Mouse (Mus musculus) induced T-regulatory cell, adult 2 months (primary cell): ENCODE results near the gene Atp5j.

Experiments
- DNase-seq: peaks from one replicate; pipeline ENCODE4 v3.0.0-alpha.2; 2012; ENCODE audit warnings: low read depth

The Atp5j gene

GRCm38 (mm10) chr16:84807874-84808273, 27.6 kb downstream of the Atp5j start:
- no peak for DNase-seq

- no peak for DNase-seq
These were observed 29.2 kb downstream of the Atp5j start for GRCm38 (mm10) chr16:84806175-84806574.

GRCm38 (mm10) chr16:84804866-84805265, 30.6 kb downstream of the Atp5j start:
- no peak for DNase-seq

- DNase-seq: no peak
These were observed 33.2 kb downstream of the Atp5j start for GRCm38 (mm10) chr16:84802217-84802616.

GRCm38 (mm10) chr16:84800038-84800437, 35.4 kb downstream of the Atp5j start:
- peak; percentile 23 for DNase-seq

GRCm38 (mm10) chr16:84796678-84797077, 38.7 kb downstream of the Atp5j start:
- DNase-seq: no peak

GRCm38 (mm10) chr16:84795337-84795736, 40.1 kb downstream of the Atp5j start:
- no peak for DNase-seq

GRCm38 (mm10) chr16:84793401-84793800, 42.0 kb downstream of the Atp5j start:
- DNase-seq: no peak

GRCm38 (mm10) chr16:84790595-84791165, 44.7 kb downstream of the Atp5j start:
- DNase-seq: no peak

GRCm38 (mm10) chr16:84784966-84785365, 50.5 kb downstream of the Atp5j start:
- no peak for DNase-seq

- DNase-seq: no peak
These were observed 52.1 kb downstream of the Atp5j start for GRCm38 (mm10) chr16:84783279-84783678.

- no peak for DNase-seq
These were observed 55.7 kb downstream of the Atp5j start for GRCm38 (mm10) chr16:84779718-84780117.

- DNase-seq: no peak
These were observed 56.4 kb downstream of the Atp5j start for GRCm38 (mm10) chr16:84778861-84779630.

- DNase-seq: no peak
These were observed 57.0 kb downstream of the Atp5j start for GRCm38 (mm10) chr16:84778431-84778830.
